Mouse (Mus musculus): ENCODE results near the gene Ccdc78.
"Not testable (repeated sequence)": the region's sequence is repeated elsewhere in the genome, so short reads cannot be mapped to it uniquely, and the experiment has no call there.

Gene Ccdc78

DNA sequence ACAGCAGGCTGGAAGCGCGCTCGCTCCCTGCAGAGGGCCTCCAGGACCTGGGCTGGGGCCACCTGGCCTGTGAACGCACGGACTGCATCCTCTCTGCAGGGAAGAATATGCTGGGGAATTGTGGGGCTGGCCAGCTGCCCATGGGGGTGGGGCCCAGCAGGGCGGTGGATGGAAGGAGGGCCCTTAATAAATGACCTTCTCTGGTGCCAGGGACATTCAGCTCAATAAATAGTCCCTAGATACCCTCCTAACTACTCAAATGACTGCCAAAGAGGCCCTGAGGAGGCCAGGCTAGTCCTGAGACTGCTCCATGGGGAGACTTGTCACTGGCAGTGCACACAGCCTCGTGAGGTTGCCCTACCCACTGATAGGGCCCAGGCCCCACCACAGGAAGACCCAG, 3.3 kb upstream of the Ccdc78 start:
- DNase-seq (ENCODE audit: low spot score) = no peak

DNA sequence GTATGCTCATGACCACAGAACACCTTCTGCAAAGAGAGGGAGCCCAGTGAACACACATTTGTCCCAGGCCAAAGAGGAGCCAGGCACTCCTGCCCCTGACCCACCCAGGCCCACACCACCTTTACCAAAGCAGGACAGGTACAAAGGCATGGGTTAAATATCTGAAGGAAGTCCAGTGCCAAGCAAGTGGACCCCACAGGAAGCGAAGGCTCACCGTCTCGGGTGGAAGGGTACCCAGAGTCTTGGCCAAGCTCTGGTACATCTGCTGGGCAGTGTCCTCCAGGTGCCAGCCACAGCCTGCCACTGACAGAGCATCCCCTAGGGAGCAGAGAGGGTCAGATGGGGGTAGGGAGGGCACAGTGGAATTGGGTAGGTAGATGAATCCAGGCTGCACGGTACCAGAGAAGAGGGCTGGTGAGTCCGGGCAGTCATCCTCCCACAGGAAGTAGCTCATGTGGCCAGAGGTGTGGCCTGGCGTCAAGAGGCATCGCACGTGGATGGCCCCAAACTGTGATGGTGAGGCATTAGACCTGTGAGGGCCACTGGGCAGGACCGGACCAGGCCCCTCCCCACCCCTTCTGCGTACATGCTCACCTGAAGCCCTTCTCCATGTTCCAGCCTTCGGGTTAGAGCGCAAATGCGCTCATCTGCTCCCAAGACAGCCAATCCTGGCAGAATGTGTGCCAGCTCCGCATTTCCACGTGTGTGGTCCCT, 2.4 kb upstream of the Ccdc78 start:
- DNase-seq (ENCODE audit: low spot score) = no peak

DNA sequence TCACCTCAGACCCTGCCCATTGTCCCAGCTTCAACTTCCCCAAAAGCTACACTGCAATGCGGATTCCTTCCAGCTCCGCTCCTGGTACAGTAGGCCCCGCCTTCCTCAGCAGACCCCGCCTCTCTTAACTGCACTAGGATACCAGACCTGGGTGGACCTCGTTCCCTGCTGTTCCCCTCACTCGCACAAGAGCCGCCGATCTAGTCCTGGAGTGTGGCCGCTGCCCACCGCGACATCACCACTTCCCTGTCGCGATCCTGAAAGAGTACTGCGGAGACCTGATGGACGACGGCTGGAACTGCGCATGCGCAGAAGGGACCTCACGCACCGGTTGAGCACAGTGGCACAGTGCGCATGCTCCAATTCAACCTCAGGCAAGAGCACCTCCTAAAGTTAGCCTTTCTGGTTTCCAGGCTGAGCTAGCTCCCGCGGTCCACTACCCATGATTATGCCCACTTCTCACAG, 1.1 kb upstream of the Ccdc78 start, which contains the start of gene Haghl:
Gene Haghl, minus strand, starts transcription at position 393 of the 465 bp plus-strand sequence.
- DNase-seq (ENCODE audit: low spot score) = peak; percentile 98

DNA sequence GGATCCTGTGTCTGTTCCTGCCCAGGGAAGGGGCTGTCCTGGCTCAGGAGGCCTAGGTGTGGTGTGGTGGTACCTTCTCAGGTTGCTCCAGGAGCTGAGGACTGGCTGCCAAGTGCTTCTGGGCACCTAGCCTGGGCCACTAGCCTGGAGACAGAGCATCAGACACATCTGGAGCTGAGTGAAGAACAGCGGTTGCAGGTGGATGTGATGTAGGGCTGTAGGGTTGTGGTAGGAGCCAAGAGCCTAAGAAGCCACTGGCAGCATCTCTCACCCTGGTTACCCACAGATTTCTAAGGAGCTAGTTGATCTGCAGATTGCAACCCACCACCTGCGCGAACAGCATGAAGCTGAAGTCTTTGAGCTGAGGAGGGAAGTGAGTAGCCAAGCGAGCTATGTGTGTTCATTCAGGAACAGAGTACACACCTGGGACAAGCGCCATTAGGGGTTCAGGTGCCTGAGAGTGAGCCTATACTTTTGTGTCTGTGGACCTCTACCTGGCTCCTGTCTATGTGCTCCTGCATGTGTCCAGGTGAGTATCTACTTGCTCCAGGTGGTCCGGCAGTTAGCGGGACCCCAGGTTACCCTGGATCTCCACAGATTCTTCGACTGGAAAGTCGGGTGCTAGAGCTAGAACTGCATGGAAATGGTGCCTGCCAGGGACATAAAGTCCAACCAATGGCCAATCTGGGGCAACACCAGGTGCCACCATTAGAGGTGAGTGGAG, 563 bp downstream of the Ccdc78 start:
- DNase-seq (ENCODE audit: low spot score) = no peak

DNA sequence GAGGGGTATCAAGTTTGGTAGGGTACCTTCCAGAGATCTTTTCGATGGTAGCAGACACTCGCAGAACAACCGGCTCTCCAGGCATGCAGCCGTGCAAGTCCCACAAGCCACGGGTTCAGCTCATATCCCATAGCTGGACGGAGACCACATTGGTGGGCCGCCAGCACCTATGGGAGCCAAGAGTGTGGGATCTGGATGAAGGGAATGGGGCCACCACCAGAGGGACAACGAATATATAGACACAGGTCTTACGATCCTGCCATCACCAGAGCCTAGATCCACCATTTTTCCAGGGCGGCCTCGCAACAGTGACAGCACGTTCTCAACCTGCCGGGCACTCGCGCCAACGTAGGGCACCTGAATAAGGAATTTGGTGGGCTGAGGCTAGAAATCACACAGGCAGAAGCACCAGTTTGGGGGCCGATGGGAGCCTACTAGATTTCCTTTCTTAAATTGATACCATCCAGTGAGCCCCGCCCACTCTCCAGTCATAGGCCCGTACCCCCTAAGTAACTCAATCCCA, 5.0 kb downstream of the Ccdc78 start:
- DNase-seq (ENCODE audit: low spot score) = no peak

DNA sequence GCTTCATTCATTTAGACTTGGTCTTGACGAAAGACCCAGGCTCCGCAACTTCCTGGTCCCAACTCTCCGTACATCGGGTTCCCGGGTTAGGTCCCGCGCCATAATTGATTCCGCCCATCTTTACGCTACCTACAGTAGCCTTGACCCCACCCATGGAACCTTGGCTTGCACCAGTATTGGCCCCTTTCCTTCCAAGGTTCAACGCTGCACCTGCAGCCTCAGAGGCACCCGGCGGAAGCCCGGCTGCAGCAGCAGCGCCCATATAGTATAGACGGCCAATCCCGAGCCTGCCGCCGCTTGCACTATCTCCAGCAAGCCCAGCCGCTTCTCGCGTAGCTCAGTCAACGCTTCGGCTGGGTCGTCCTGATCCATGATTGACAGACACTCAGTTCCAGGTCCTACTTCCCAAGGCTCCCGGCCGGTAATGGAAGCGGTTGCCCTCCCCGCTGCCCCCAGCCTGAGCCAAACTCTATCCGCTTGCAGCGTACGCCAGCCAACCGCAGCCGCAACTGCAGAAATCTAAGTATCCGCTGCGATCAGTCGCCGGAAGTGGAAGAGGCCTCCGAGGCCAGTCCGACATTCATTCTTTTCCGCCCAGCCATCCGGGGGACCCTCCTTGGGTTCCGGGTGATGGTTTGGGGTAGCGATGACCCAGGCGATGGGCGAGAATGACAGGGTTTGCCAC, 5.6 kb downstream of the Ccdc78 start:
- DNase-seq (ENCODE audit: low spot score) = no peak

DNA sequence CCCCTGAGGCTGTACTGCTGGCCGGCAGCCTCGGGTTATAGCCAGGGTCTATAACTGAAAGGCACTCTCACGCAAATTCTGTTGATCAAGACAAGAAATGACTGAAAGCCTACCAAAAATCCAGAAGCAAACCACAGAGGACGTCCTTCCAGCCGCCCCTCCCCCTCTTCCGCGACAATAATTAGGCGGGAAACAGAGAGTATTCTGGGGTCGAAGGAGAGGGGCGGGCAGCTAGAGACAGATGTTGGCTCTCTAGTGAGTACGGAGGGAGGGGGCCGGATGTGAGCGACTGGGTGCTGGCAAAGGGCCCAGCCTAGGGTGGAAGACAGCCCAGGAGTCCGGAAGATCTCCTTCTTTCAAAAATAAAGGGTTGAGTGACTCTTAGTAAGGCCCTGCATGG, 6.2 kb downstream of the Ccdc78 start, which contains the start of gene Fam173a:
Gene Fam173a, minus strand, starts transcription at position 287 of the 400 bp plus-strand sequence.
- DNase-seq (ENCODE audit: low spot score) = no peak

DNA sequence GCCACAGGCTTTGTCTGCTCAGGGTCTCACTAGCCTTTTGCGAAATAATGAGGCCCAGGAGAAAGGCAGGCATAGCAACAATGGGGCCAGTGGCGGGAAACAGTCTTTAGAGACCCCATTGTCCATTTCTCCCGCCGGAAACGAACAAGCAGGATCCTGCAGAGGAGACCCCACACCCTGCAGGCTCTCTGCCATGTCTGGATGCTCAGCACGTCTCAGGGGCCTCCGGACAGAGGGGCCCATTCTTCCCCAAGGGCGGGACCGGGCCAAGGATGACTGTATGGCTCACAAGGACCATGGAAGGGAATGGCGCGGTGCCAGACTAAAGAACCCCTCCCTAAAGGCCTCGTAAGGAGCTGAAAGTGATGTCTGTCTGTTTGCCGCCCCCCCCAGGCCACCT, 7.8 kb downstream of the Ccdc78 start:
- DNase-seq (ENCODE audit: low spot score) = no peak

DNA sequence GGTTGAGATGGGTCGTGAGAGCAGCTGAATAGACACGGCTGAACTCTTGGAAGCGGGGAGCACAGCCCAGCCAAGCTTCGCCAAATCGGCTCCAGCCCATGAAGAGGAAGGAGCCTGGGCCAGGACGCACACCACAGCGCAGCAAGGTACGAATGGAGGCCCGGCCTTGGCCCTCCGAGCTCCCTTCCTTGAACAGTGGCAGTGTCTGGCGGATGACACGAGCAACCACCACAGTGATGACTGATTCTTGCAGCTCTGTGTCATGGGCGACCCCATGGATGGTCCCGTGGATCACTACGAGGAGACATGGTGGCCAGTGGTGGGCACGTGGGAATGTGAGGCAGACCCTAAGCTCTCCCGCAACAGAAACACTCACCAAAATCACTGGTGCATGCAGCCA, 8.6 kb downstream of the Ccdc78 start:
- DNase-seq (ENCODE audit: low spot score) = no peak

DNA sequence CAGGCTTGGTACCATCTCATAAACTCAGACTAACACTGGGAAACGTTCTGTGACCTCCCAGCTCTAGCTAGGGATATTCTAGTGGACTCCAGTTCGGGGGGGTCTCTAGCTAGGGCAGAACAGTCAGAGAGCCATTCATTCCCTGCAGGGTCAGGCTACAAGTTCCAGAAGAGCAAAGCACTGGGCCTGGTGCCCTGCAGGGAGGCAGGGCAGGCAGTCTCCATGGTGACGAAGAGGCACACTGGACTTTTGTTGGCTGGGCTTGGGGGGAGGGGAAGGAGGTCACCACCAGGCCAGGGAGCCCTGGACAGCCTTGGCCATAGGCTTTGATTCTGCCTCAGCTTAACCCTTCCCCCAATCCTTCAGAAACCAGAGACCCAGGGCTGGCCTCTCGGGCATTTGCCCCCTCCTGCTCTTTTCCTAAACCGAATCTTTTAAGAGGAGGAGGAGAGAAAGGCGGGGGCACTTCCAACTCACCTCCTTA, 9.3 kb downstream of the Ccdc78 start, which contains the start of gene AC134908.4:
Gene AC134908.4, minus strand, starts transcription at position 51 of the 484 bp plus-strand sequence.
- no peak for DNase-seq (ENCODE audit: low spot score)

DNA sequence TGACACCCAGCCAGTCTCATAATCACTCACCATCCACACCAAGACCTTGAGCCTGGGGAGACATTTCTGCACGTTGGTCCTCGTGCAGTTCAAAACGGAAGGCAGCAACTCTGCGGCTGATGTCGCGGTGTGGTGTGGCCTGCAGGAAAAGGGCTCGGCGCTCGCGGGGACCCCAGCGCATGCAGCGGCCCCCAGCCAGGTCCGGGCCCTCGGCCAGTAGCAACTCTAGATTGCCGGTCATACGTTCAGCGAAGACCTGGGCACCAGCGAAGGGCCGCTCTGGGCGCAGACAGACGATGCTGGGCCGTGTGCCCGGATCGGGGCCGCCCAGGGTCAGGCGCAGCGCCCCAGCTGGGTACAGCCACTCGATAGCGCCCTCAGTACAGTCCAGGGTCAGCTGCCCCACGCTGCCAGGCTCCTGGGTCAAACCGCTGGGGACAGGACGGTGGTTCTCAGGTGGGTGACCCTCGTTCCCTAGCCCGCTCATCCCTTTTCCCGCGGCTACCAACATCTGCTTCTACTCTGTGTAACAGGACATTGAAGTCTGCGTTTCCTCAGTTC, 9.9 kb downstream of the Ccdc78 start:
- DNase-seq (ENCODE audit: low spot score) = no peak

DNA sequence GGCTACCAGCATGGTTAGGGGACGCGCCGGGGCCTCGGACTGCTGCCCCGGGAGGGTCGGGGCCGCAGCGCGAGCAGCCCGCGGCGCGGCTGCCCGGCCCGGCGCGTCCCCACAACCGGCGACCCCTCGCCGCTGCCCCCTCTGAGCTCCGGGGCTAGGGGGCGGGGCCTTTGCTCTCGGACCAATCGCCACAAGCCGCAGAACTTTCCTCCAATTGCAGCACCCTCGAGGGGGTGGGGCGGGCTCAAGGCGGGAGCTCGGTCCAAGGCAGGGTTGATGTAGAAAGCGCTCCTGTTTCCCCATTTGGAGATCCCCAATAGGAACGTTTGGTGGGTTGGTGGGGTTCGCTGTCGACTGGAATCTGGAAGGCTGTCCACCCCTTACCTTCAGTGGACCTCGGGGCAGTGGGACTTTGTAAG, 10.6 kb downstream of the Ccdc78 start, which contains the start of gene Metrn:
Gene Metrn, minus strand, starts transcription at position 186 of the 419 bp plus-strand sequence.
- no peak for DNase-seq (ENCODE audit: low spot score)

DNA sequence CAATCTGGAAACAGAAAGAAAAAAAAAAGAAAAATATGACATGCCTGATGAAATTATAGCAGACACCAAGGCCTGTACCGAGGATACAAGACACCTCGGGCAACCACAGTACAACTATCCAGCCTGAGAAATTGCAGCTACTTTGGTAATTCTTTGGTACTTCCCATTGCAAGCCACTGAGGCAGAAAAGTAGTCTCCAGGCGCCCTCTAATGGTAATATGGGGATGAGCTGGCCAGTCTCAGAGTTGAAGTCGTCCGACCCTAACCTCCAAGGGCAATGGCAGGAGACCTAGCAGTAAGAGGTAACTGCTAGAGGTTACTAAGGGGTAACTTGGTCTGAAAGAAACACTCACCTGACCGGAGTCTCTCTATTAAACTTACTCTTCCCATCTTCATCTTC, 14.6 kb downstream of the Ccdc78 start:
- no peak for DNase-seq (ENCODE audit: low spot score)

DNA sequence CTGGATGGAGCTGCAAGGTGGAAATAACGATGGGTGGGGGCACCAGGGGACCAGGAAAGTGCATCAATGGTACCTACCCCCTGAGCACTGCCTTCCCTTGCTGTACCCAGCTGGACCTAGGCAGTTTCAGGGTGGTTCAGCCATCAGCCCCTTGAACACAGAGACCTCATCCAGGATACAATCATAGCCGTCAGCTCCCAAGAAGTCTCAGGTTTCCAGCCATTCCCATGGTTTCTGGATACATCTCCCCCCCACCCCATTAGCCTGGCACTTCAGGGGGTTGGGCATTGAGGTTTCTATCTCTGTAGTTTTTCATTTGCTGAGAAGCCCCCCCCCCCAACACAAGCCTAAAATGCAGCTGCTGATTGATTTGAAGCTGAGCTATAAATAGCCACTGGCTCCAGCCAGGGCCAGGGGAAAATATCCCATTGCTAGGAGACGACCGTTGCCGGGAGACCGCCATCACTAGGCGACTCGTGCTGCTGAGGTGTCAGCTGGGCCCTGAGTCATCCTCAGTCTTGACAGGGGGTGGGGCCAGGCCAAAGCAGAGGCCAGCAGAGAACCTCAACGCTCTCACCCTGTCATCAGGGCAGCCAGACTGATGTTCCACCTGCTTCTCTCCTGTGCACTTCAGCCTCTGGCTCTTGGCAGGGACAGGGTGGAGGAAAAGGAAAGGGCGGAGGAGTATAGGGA, 16.6 kb downstream of the Ccdc78 start:
- no peak for DNase-seq (ENCODE audit: low spot score)

DNA sequence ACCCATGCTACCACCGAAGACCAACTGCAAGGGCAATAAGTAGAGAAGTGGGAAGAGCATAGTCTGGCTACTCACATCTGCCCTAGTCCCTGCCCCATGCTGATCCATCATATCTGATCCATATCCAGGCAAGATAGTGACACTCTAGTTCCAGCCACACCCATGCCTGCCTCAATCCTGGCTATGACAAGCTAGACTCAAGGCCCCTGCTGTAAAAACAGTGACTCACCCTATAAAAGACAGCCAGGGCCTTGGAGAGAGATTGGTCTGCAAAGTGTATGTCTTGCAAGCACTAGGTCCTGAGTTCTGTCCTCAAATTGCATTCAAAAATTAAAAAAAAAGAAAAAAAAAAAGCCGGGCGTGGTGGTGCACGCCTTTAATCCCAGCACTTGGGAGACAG, 20.1 kb downstream of the Ccdc78 start:
- no peak for DNase-seq (ENCODE audit: low spot score)

DNA sequence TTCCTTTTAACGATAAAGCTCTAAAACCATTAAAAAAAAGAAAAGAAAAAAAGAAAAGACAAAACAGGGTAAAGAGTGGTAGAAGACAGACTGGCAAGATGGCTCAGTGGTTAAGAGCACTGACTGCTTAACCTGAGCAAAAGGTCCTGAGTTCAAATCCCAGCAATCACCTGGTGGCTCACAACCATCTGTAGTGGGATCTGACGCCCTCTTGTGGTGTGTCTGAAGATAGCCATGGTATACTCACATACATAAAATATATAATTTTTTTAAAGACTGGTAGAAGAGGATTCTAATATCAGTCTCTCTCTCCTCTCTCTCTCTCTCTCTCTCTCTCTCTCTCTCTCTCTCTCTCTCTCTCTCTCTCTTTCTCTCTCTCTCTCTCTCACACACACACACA, 21.1 kb downstream of the Ccdc78 start:
- DNase-seq (ENCODE audit: low spot score) = not testable (repeated sequence)

DNA sequence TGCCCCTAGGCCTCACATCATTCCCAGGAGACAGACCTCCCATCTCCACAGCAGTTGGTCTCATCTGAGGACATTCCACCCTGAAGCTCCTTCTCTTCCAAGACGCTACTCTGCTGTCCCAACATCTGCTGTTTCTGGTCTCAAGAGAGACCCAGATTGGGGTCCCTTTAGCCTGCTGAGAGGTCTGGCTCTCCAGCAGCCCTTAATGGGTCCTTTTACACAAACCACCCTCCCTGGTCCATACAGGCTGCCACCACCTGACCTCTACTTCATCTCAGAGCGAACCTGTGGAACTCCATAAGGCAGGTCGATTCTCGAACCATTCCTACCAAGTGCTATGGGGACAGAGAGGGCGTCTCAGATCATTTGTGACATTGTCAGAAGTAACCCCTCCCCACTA, 21.6 kb downstream of the Ccdc78 start:
- DNase-seq (ENCODE audit: low spot score) = no peak

DNA sequence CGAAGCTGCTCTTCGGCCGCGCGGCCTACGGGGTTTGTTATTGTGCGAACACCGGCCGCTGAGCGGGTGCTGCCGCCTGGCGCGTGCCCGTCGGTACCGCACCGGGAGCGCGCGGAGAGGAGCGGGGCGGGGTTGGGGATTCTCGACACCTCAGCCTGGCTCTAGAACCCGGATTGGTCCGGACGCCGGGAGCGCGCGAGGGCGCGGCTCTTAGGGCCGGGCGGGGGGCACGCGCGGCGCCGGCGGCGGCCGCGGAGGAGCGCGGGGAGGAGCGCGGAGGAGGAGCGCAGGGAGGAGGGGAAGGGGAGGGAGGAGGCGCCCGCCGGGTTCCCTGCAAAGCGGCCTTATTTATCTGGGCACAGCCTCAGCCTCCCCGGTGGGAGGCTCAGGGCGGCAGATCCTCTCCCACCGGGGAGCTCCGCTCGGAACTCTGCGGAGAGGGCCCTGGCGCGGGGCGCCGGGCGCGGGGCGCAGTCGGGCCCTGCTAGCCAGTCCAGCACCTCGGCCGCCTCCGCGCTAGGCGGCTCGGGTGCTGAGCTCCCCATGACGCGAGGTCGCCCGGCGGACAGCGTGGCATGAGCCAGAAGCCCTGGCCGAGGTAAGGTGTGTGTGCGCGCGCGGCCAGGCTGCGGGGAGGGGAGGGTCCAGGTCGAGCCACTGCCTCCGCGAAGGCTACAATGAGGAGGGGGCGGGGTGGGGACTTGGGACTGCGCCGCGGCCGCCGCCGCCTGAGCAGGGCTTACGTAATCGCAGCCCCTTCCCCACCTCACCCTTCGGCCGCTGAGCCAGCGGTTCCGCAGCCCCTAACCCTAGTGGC, 22.6 kb downstream of the Ccdc78 start, which contains the start of gene Fbxl16:
Gene Fbxl16, plus strand, starts transcription at position 297 of the 817 bp plus-strand sequence.
- no peak for DNase-seq (ENCODE audit: low spot score)

DNA sequence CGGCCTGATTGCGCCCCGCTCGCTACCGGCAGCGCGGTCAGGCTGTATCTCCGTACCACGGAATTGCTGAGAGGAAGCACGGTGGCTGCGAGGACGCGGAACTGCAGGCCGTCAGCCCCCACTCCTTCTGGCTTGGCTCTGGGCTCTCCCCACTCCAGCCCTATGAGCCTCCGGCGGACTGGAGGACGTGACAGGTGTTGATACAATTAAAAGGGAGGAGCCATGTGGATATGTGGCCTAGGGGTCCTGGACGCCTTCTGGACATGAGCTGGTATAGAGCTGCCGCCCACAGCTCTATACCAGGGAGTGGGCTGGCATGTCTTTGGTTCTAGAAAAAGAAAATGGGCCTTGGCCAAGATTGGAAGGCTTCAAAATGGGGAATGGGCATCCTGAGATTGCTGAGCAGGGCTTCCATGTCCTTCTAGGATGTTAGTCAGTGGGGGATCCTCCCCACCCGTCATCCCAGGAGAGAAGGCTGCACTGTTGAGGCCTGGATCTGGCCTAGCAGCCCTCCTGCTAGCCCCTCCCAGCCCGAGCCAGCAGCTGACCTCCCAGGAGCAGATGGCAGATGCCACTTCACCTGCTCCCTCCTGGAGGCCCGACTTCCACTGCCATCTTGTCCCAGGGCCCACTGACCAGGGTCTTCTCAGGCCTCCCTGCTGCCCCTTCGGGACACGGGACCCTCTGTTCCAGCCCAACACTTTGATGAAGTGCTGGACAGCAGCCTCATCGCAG, 23.4 kb downstream of the Ccdc78 start:
- no peak for DNase-seq (ENCODE audit: low spot score)

DNA sequence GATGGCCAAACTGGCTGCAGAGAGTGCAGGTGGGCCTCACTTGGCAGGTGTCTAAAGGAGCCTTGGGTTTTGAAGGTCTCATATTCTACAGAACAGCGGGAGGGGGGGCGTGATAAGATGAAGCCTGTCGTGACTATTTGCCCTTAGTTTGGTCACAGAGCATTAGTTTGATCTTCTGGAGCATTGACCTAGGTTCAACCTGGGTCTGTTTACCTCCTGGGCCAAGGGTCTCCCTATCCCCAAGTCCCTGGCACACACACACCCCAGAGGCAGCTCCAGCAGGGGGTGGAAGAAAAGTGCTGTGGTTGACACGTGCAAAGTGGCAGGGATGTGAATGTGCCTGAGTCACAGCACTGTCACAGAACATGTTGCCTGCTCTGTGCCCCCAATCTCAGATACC, 24.5 kb downstream of the Ccdc78 start:
- DNase-seq (ENCODE audit: low spot score) = no peak
